Mouse (Mus musculus): ENCODE results near the gene Fam83b.

Fam83b gene

DNA sequence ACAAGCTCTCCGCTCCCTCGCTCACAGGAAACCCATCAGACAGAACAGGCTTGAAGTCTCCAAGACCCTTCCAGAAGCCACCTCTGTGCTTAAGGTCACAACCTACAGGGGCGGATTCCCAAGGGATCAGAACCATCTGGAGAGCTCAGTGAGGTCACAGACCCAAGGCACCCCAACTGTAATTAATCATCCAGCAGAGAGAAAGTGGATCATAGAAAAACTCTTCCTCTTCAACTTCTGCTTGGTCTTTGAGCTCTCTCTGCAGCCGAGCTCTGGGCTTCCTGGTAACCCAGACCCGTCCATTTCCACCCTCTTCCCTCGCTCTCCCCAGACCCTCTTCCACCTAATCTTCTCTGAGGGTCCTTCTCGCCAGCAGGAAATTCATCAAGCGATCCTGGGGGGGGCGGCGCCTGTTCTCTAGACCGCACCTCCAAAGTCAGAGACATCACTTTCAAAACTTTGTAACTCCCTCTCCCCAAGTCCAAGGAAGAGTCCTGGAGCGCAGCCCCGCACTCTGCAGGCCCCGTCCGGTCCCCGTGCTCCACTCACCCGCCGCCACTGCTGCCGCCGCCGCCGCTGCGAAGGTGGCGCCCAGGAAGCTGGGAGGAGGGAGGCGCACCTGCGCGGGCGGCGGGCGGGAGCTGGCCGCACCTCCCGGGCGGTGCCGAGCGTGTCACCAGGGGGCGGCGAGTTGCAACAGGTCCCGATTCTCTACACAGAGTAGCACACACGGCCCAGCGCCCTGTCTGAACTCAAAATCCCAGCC, at the start of gene Fam83b:
TSS of gene Fam83b (minus strand) at position 602 of the 766 bp plus-strand sequence.
- in situ Hi-C loops (cut with MboI, MseI): no loop called here

DNA sequence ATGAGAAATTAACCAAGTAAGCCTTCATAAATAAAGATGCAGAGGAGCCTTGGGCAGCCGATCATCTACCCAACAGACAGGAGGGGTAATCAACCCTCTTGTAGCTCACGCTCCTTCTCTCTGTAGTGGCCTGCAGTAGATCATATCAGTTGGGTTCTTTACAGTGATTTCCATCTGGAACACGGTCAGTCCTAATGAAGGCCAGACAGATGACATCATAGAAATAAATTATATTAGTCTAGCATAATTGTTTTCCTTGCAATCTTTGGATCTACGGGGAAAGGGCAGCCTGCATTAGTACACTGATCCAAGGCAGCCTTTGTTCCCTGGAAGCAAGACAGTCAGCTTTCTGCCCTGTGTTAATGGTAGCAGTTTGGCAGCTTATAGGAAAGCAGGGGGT, 47.2 kb upstream of the Fam83b start:
- in situ Hi-C loops (cut with MboI, MseI): no loop called here

DNA sequence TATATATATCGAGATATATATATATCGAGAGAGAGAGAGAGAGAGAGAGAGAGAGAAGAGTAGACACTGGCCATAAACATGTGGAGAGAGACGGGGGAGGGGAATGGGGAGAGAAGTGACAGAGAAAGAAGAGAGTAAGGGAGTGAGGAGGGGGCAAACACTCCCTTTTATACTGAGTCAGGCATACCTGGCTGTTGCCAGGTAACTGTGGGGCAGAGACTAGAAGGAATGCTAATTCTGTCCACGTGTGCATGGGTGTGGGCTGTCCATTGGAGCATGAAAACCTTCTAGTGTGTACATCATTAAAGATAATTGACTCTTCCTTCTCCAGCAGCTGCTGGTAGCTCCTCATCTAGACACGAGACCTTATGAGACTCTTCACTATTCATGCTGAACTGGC, 36.8 kb upstream of the Fam83b start:
- in situ Hi-C loops (cut with MboI, MseI): no loop called here

DNA sequence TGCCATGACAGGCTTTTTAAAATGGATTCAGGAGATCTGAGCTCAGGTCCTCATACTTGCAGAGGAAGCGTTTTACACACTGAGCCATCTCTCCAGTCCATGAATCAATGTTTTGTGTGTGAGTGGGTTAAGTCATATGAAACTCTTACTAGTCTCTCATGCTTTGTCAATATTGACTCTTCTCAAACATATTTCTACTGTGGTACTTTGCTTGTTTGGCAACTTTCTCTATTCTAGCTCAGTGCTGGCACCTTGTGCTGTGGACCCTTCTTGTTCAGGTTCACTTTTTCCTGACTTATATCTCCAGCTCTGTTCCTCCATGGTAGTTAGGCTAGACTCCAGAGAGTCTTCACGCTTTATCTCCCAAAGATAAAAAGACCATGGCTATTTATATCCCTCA, 36.0 kb upstream of the Fam83b start:
- in situ Hi-C loops (cut with MboI, MseI): no loop called here

DNA sequence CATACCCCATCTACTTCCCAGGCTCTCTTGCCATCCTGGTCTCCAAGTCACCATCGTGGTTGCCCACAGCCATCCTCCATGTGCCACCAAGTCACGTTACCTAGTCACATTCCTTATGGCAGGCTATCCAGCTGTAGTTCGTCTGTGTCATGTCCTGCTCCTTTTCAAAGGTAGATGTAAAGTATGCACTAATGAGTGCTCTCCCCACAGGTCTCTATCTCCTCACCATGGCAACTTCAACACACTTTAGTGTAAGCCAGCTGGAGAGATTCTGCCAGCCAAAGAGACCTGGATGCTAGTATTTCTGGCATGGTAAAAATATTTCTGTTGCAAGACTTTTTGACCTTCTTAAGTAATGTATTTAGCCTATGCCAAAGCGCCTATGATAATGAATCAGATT, 30.5 kb upstream of the Fam83b start:
- in situ Hi-C loops (cut with MboI, MseI): no loop called here

DNA sequence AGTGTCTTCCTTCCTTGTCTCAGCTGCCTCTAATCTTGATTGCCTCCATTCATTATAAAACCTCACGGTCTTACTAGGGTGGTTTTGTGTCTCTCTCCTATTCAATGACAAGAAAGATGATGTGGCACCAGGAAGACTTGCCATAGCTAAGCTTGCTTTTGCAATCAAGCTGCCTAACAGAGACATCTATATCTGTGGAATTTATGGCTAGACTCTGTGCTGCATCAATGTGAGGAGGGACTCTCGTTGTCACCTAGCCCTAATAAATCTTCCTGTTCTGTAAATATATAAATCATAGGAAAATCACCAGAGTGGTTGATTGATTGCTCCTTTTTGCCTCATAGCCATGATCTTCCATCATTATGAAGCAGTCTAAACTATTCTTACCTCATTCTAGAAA, 26.9 kb upstream of the Fam83b start:
- in situ Hi-C loops (cut with MboI, MseI): no loop called here

DNA sequence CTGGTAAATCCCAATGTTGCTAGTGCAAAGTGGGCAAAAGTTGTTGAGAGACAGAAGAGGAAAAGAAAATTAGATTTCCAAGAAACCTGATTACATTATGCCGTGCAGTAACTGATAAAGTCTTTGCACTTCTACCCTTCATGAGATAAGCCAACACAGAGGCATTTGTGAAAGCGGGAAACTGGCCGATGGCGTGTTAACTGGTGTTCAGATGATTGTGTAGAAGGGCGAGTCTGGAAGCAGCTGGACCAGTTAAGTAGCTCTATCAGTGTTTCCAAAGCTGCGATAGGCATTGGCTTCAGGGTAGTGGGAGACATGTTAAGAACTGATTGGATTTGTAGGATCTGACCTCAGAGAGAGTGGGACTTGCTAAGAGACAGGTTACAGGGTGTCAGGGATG, 17.0 kb upstream of the Fam83b start:
- in situ Hi-C loops (cut with MboI, MseI): no loop called here

DNA sequence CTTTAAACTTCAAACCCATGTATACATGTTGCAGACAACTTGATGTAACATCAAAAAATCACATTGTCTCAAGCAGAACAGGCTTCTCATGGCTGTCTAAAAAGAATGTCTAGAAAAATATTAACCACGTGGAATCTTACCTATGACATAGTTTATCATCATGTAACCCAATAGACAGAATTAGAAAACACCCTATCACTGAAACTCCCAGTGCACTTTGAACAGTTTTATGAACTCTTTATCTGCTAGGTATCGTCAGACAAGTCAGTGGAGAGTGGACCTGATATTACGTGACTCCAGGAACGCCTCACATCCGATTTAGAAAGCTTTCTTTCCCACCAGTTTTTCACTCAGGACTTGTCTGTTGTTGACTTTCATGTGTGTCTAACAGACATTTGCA, 15.1 kb upstream of the Fam83b start:
- in situ Hi-C loops (cut with MboI, MseI): no loop called here

DNA sequence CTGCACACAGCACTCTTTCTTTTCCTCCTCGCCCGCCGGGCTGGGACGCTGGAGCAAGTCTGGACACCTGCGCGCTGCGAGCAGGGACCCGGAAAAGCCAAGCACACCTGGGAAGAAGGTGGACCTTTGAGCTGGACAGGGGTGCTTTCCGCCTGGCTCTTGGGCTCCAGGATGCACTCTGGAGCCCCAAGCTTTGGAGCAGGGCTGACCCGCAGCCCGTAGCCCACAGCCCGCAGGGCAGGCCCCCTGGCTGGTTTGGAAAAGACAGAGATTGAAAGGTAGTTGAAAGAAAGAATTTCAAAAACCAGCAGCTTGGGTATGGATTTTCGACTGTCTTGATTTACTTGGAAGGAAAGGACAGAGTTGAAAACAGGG, 352 bp upstream of the Fam83b start:
- in situ Hi-C loops (cut with MboI, MseI): no loop called here

DNA sequence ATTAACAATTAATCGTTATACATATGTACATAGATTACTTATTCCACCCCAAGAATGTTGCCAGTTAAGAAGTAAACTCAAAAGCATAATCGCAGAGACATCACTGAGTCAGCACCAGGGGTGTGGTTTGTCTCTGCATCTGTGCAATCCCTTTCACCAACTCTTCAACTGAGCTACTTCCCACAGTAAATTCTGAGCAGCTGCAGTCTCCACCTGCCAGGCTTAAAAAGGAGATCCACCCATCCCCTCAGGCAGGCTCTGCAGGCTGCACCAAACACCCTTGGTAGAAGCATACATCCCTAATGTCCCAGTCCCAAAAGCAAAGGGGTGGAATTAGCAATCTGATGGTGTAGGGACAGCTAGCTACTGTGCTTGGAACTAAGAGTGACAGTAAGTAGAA, 1.3 kb downstream of the Fam83b start:
- in situ Hi-C loops (cut with MboI, MseI): no loop called here

DNA sequence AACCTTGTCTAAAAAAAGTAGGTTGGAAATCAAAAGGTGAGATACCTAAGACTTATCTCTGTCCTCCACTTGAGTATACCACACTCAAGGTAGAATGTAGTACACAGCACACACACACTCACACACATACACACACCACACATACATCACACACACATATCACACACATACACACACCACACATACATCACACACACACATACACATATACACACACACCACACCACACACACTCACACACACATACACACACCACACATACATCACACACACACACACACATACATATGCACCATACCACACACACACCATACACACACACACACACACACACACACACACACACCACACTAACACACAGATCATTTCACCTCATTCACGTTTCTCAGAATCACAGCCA, 2.8 kb downstream of the Fam83b start:
- in situ Hi-C loops (cut with MboI, MseI): no loop called here

DNA sequence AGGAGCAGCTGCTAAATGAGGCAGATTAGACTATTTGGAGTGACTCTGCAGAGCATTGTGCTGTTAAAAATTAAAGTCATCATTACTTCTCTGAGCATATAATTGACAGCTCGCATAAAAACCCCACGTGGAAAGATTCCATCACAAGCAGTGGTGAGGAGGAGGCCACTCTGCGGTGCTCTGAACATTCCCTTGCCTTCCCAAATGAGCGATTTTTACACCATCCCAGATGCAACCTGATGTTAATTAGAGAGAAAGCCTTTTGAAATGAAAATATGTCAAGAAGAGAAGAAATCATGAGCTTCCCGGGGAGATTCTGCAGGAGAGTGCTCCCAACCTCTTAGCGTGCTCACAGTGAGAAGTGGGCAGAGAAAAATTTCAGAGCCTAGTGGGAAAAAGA, 4.1 kb downstream of the Fam83b start:
- in situ Hi-C loops (cut with MboI, MseI): no loop called here

DNA sequence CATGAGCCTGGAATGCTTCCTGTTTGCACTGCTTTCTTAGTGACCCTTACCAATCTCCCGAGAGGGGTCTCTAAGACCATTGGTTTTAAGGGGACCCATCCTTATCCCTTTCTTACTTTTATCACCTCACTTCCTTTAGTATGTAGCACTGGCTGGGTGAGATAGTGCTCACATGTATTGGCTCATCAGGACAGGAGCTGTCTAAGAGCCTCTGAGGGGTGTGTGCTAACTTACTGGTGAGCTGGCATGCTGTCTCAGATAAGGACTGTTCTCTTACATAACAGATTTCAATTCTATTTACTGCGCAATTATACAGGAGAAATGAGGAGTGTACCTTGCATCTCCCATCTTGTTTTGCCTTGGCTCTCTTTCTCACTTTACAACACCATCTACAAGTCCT, 7.7 kb downstream of the Fam83b start:
- in situ Hi-C loops (cut with MboI, MseI): no loop called here

DNA sequence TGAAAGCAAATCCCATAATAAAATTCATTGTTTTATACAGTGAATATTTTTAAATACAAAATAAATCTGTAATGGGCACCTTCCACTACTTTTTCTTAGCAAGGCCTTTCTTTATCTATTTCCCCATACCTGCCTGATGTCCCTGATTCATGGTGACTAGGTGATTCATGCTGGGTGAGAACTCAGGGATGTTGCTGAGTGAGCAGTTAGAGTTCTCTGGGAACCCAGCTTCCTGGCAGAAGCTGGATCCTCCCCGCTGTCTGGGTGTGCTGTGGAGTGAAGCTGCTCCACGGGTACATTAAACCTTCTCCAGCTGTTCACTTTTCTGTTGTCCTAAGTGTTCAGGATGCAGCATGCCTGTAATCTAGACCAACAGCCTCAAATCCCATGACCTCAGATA, 13.2 kb downstream of the Fam83b start:
- in situ Hi-C loops (cut with MboI, MseI): no loop called here

DNA sequence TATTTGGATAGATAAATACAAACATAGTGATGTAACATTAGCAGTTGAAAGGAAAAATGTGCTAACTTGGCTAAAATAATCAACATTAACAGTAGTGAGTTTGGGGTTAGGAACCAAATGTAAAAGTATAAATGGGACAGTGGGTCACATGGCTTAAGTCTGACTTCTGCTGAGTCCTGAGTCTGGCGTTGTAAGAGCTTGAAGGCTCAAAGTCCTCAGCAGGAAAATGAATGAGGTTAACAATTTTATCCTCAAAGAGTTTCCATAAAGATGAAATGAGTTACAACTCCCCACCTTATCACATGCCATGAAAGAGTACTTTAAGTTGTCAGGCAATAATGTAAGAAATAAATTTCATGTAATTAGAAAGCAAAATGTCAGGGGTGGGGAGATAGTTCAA, 13.8 kb downstream of the Fam83b start:
- in situ Hi-C loops (cut with MboI, MseI): no loop called here

DNA sequence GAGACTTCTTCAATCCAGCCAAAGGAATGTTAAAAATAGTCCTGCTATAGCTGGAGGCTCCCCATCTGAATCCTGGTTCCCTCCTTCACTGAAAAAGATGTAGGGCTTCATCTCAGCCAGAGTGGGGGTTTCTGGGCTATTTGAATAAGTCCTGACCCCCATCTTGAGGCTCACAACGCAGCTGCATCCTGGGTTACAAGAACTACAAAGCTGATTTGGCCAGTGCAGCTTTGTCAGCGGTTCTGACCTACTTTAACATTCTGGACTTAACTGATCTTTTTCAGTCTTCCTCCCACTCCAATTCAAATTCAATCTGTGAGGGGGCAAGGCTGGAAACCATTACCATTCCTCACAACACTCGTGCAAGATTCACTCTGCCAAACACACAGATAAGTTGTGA, 20.2 kb downstream of the Fam83b start:
- in situ Hi-C loops (cut with MboI, MseI): no loop called here

DNA sequence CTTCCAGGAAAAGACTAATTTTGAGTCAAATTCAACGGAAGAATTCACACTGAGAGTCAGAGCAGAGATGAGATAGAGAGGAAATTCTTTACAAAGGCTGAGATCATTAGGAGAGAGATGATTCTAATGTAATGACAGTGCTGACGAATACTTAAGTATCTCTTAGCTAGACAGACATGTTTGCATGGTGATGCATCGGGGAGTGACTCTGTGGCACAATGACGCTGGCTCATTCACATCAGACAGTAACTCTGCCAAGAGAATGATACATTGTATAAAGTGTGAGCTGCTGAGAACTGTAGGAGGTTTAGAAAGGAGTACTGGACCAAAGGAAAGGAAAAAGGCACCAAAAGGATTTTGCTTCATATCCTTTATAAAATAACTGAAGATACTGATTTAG, 26.2 kb downstream of the Fam83b start:
- in situ Hi-C loops (cut with MboI, MseI): no loop called here

DNA sequence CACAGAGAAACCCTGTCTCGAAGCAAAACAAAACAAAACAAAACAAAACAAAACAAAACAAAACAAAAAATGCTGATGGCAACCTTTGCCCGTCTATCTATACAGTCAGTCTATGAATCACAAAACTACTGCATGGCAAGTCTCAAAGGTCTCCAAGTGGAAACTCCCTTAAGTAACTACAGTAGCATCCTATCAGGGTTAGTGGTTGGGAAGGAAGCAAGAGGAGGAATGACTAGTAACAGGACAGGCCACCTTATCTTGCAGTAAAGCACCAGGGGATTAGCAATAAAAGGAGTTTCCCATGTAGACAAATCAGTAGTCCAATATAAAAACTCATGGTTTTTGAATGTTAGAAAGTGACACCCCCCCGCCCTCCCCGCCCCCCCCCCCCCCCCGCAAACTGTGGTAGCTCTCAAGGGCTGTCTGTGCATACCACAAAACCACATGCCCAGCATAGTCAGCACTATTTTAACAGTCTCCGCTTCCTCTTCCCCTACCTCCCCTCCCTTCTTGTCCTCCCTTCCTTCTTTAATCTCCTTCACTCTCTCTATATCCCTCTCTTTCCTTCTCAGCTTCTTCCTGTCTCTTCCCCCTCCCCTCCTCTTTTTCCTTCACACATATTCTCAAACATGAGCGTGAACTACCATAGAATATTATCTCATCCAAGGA, 26.8 kb downstream of the Fam83b start:
- in situ Hi-C loops (cut with MboI, MseI): no loop called here

DNA sequence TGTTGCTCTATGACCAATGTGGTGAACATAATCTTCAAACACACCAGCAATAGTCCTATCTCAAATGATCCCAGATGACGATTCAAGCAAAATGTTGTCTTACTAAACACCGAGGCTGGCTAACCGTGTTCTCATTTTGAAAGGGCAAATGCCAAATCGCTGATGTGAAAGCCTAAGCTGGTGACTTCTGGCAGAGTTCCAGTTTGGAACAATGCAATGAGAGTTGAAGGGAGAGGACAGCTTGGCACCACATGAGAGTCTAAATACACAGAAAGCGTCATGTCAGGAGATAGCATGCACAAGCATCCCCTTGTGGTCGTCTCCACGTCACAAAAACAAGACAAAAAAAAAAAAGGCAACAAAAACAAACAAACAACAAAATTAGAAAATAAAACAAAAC, 27.6 kb downstream of the Fam83b start:
- in situ Hi-C loops (cut with MboI, MseI): no loop called here

DNA sequence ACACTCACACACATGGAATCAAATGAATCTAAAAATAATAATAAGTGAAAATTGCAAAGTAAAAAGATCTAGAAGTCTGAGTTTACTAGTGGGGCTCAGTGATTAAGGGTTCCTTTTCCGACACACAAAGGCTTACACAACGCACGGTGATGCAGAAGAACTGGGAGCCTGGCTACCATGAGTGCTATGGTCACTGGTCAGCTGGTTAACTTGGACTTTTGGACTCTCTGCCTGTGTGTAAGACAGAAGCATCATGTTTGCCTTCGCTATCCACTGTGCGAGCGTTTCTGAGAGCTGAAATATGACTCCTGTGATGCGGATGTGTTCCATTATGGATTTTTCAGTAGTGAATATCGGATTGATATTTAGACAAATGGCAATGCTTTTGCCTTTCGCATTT, 30.9 kb downstream of the Fam83b start:
- in situ Hi-C loops (cut with MboI, MseI): no loop called here

DNA sequence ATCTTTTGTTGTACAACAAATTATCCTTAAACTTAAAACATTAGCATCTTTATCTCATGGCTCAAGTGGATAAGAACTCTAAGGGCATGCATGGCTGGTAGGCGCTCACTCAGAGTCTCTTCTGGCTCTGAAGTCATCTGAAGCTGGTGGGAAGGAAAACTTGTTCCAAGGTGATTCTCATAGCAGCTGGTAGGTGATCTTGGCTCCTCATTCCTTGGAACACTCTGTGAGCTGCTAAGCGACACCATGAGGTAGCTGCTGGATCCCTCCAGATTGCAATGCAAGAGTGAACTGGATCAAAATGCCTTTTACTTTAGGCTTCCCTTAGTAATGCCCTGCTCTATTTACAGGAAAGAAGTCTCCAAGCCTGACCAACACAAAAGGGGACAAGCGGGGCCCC, 34.5 kb downstream of the Fam83b start:
- in situ Hi-C loops (cut with MboI, MseI): no loop called here

DNA sequence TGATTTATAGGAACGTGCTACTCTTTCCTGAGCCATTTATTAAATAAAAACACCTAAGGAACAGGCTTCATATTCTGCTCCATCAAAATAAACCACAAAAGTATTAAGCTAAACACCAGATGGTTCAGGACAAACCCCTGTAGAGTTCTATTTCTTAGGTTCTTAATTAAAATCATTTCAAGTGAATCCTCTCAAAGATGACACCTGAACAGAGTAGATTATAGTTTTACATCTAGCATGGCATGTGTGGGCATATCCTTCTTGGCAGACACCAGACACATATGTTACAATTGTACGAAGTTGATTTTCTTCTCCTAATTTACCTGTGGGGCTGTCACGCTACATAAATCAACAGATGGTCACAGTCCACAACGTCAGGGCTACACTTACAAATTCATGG, 35.5 kb downstream of the Fam83b start:
- in situ Hi-C loops (cut with MboI, MseI): no loop called here

DNA sequence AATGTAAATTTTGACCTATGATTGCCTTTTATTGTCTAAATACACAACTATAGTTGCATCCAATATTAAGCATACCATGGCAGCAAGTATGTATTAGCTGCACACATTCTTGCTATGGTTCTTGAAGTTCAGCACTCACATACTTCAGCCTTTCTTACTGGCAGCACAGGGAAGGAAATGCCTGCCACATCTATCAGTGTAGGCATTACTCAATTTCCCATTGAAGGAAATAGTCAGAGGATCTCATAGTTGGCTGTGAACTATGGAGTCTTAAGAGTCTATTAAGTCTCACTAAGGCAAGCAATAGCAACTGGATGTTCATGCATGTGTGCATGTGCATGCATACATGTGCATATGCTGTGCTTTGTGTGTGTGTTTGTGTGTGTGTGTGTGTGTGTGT, 41.3 kb downstream of the Fam83b start:
- in situ Hi-C loops (cut with MboI, MseI): no loop called here

DNA sequence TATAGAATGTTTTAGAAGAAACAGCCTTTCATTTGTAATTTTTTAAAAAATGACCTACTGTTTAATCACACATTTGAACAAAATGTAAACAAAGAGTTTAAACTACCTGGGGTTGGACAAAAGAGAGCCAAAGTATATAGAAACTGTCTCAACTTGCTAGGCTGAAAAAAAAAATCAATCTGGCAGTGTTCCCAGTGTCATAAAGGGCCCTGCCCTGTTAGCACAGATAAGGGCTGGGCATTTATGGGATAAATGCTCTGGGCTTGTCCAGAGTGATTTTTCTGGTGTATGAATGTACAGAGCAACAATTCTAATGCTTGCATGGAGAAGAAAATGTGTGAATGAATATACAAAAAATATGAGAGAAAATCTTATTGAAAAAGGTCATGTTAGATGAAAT, 43.8 kb downstream of the Fam83b start:
- in situ Hi-C loops (cut with MboI, MseI): no loop called here
